ENCODE assay signal across 15 mouse cellular contexts in the genomic region with DNA sequence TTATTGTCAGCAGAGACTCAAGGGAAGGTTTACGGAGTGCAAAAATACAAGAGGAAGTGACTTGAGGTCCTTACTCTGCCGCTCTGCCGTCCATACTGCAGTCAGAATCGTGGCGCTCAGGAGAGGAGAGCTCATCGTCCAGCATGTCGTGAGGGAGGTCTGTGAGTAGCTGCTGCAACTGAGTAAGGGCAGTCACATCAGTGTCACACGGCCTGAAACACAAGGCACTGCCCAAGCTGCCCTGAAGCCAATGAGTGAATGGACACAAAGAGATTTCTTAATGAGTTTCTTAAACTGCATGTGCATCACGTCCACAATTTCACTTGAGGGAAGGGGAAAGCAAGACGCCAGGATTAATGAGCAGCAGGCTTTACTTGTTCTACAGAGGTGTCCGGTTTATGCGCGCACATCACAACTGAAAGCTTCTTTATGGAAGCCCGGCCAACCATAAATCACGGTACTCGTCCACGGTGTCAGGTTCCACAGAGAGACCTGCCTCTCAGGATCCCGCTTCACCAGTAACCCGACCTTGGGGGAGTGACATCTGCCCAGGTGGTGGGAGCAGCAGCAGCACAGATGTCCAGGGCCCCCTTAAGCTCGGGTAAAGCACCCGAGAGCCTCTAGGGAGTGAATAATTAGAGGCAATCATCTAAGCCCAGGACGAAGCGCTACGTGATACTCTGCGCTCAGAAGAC. TPM values are rescaled to one million over a fixed set of nuclear protein-coding genes. Genes with fewer than 3 reads are reported as not detected.
DNase-seq lines count a peak whose midpoint lies in the region; ATAC-seq and TF ChIP-seq lines count a peak whose summit lies in the region.
"Had no signal": no experiment of that assay in that cellular context is flagged by ENCODE, and none has a peak within 500 bp of the region (broad histone marks: within the 10 kb centered on the region; RNA-seq: fewer than 3 reads in every experiment).

No protein-coding gene starts in this region.

- no peak for ATAC-seq in hindbrain, embryonic 12.5 days (ENCODE audit: low FRiP score)
- ATAC-seq in hindbrain, postnatal 0 days, result no peak
- ATAC-seq in midbrain, embryonic 13.5 days, result no peak
- ATAC-seq: CD4-positive, CD25-positive, alpha-beta regulatory T cell, adult 4 months had no signal

- H3K4me1 ChIP-seq in hindbrain, embryonic 12.5 days, result peaks cover 19% of the 10 kb centered on the region
- H3K4me1 ChIP-seq in hindbrain, postnatal 0 days (ENCODE audit: insufficient read depth, low read length), result no peaks in the 10 kb centered on the region
- H3K4me1 ChIP-seq in embryonic facial prominence, embryonic 10.5 days, result peaks cover 35% of the 10 kb centered on the region
- H3K4me1 ChIP-seq in midbrain, embryonic 13.5 days (replicated peaks), result peaks cover 21% of the 10 kb centered on the region

- TF ChIP-seq CTCF in hindbrain, postnatal 0 days (IDR thresholded peaks at IDR 0.05; ENCODE audit: low read depth), result no peak
- no peak for TF ChIP-seq CTCF in brain, embryonic 14.5 days (IDR thresholded peaks at IDR 0.05; ENCODE audit: borderline replicate concordance, extremely low read depth, insufficient read depth, insufficient read length)

- no peak overlapping the region for H3K4me3 ChIP-seq in hindbrain, embryonic 12.5 days
- H3K4me3 ChIP-seq in hindbrain, postnatal 0 days (ENCODE audit: low read length), result no peak overlapping the region
- peak overlapping the region; percentile 19; the same call in 1 of the 2 replicates for H3K4me3 ChIP-seq in embryonic facial prominence, embryonic 10.5 days
- no peak overlapping the region for H3K4me3 ChIP-seq in midbrain, embryonic 13.5 days (replicated peaks)
- H3K4me3 ChIP-seq: heart, embryonic 13.5 days; left cerebral cortex, adult 2 months; lung, embryonic 15.5 days had no signal

- TF ChIP-seq POLR2A in brain, embryonic 14.5 days (IDR thresholded peaks at IDR 0.05; ENCODE audit: borderline replicate concordance, extremely low read depth, insufficient read depth, insufficient read length, poor library complexity, severe bottlenecking), result no peak

- H3K9ac ChIP-seq in hindbrain, embryonic 12.5 days, result no peak overlapping the region
- H3K9ac ChIP-seq in hindbrain, postnatal 0 days (replicated peaks; ENCODE audit: low read length), result no peak overlapping the region
- H3K9ac ChIP-seq in midbrain, embryonic 13.5 days (replicated peaks), result 0 out of 2 replicates have a peak overlapping the region, but pooled peaks have one; percentile 6
- H3K9ac ChIP-seq: heart, embryonic 13.5 days; lung, embryonic 15.5 days had no signal

- H3K4me2 ChIP-seq in hindbrain, embryonic 12.5 days (replicated peaks), result peak overlapping the region; percentile 34; the same call in 1 of the 2 replicates
- no peak overlapping the region for H3K4me2 ChIP-seq in hindbrain, postnatal 0 days (ENCODE audit: low read depth, low read length)
- H3K4me2 ChIP-seq in midbrain, embryonic 13.5 days (replicated peaks), result peak overlapping the region; percentile 20; the same call in 1 of the 2 replicates
- H3K4me2 ChIP-seq: heart, embryonic 13.5 days; lung, embryonic 15.5 days had no signal

- H3K36me3 ChIP-seq in hindbrain, embryonic 12.5 days, result peaks cover 34% of the 10 kb centered on the region
- H3K36me3 ChIP-seq in hindbrain, postnatal 0 days (ENCODE audit: insufficient read depth, low read length), result 0 out of 2 replicates have a peak, but pooled peaks cover 8% of the 10 kb centered on the region
- peaks cover 53% of the 10 kb centered on the region for H3K36me3 ChIP-seq in embryonic facial prominence, embryonic 10.5 days (replicated peaks)
- H3K36me3 ChIP-seq in midbrain, embryonic 13.5 days, result peaks cover 34% of the 10 kb centered on the region

- no peaks in the 10 kb centered on the region for H3K27me3 ChIP-seq in hindbrain, embryonic 12.5 days
- H3K27me3 ChIP-seq in hindbrain, postnatal 0 days (ENCODE audit: insufficient read depth, low read length), result no peaks in the 10 kb centered on the region
- H3K27me3 ChIP-seq in embryonic facial prominence, embryonic 10.5 days (replicated peaks; ENCODE audit: low read depth, poor library complexity, severe bottlenecking), result no peaks in the 10 kb centered on the region
- no peaks in the 10 kb centered on the region for H3K27me3 ChIP-seq in midbrain, embryonic 13.5 days
- H3K27me3 ChIP-seq: heart, embryonic 13.5 days; lung, embryonic 15.5 days had no signal

- no peaks in the 10 kb centered on the region for H3K9me3 ChIP-seq in hindbrain, embryonic 12.5 days (replicated peaks)
- H3K9me3 ChIP-seq in hindbrain, postnatal 0 days (ENCODE audit: low read length), result no peaks in the 10 kb centered on the region
- H3K9me3 ChIP-seq in embryonic facial prominence, embryonic 10.5 days, result no peaks in the 10 kb centered on the region
- H3K9me3 ChIP-seq in midbrain, embryonic 13.5 days, result no peaks in the 10 kb centered on the region
- H3K9me3 ChIP-seq: heart, embryonic 13.5 days; lung, embryonic 15.5 days had no signal

- H3K27ac ChIP-seq in hindbrain, embryonic 12.5 days, result 0 out of 2 replicates have a peak overlapping the region, but pooled peaks have one; percentile 40
- H3K27ac ChIP-seq in hindbrain, postnatal 0 days, result no peak overlapping the region
- peak overlapping the region; percentile 73 for H3K27ac ChIP-seq in embryonic facial prominence, embryonic 10.5 days (replicated peaks)
- H3K27ac ChIP-seq in midbrain, embryonic 13.5 days, result no peak overlapping the region
- H3K27ac ChIP-seq: heart, embryonic 13.5 days; left cerebral cortex, adult 2 months; lung, embryonic 15.5 days had no signal

- 41% methylated on average over 25 of the region's 25 CpGs for WGBS in hindbrain, embryonic 12.5 days
- WGBS in hindbrain, postnatal 0 days, result 53% methylated on average over 25 of the region's 25 CpGs
- WGBS in embryonic facial prominence, embryonic 10.5 days, result 53% methylated on average over 25 of the region's 25 CpGs
- 47% methylated on average over 25 of the region's 25 CpGs for WGBS in midbrain, embryonic 13.5 days

- no peak for DNase-seq in hindbrain, postnatal 0 days (ENCODE audit: low spot score)
- DNase-seq in brain, embryonic 14.5 days (ENCODE audit: low read depth), result peak; percentile 26
- peak; percentile 77 for DNase-seq in embryonic facial prominence, embryonic 10.5 days (ENCODE audit: low spot score)
- no peak for DNase-seq in right cerebral cortex, adult 18-20 months
- DNase-seq in cerebellum, postnatal 36 days, result no peak
- no peak for DNase-seq in testis, postnatal 10 days (ENCODE audit: low spot score)
- DNase-seq: cerebellum, adult 9-11 months; gastrocnemius, postnatal 10 days; spleen, adult 18-20 months had no signal

RNA-seq across cellular contexts. Expression of gene Cep152, which starts 4.6 kb away (rescaled TPM):
- 6.7 and 7.5 TPM in 2 replicates for polyA plus RNA-seq in hindbrain, embryonic 12.5 days (2016; fragmentation: Nextera tagmentation; extraction: Ambion mirVana)
- total RNA-seq in hindbrain, postnatal 0 days (2014; rRNA removed), result 1.5 and 2.4 TPM in 2 replicates
- 1.6 and 1.9 TPM in 2 replicates for polyA plus RNA-seq in hindbrain, postnatal 0 days (2015; fragmentation: Nextera tagmentation; extraction: Ambion mirVana)
- 3.5 and 4.4 TPM in 2 replicates for polyA plus RNA-seq in brain, embryonic 14.5 days (2012; rRNA removed)
- polyA plus RNA-seq in embryonic facial prominence, embryonic 10.5 days (2016; fragmentation: Nextera tagmentation; extraction: Ambion mirVana), result 11.5 and 12.4 TPM in 2 replicates
- 4.0 and 4.3 TPM in 2 replicates for polyA plus RNA-seq in midbrain, embryonic 13.5 days (2015; fragmentation: Nextera tagmentation; extraction: Ambion mirVana)

RNA-seq across cellular contexts. Expression of gene Eid1, which starts 52.5 kb away (rescaled TPM):
- polyA plus RNA-seq in hindbrain, embryonic 12.5 days (2016; fragmentation: Nextera tagmentation; extraction: Ambion mirVana), result 392 and 403 TPM in 2 replicates
- total RNA-seq in hindbrain, postnatal 0 days (2014; rRNA removed), result 262 and 346 TPM in 2 replicates
- polyA plus RNA-seq in hindbrain, postnatal 0 days (2015; fragmentation: Nextera tagmentation; extraction: Ambion mirVana), result 393 and 394 TPM in 2 replicates
- polyA plus RNA-seq in brain, embryonic 14.5 days (2012; rRNA removed), result 244 and 326 TPM in 2 replicates
- polyA plus RNA-seq in embryonic facial prominence, embryonic 10.5 days (2016; fragmentation: Nextera tagmentation; extraction: Ambion mirVana), result 127 and 136 TPM in 2 replicates
- 359 and 367 TPM in 2 replicates for polyA plus RNA-seq in midbrain, embryonic 13.5 days (2015; fragmentation: Nextera tagmentation; extraction: Ambion mirVana)

Comparison
In these comparisons a context has a peak if more than half of its experiments do, and no peak if none do; other contexts are left out.
1. H3K27ac ChIP-seq: peak in hindbrain, embryonic 12.5 days (single experiment) and embryonic facial prominence, embryonic 10.5 days (single experiment); none in hindbrain, postnatal 0 days (single experiment) and midbrain, embryonic 13.5 days (single experiment).
2. DNase-seq: peak in brain, embryonic 14.5 days (single experiment) and embryonic facial prominence, embryonic 10.5 days (single experiment); none in hindbrain, postnatal 0 days (single experiment), right cerebral cortex, adult 18-20 months (single experiment), cerebellum, postnatal 36 days (0 of 2) and testis, postnatal 10 days (single experiment).